19 mouse cellular contexts compared by ENCODE assay signal in genomic region chr4:148768649-148769048, GRCm38 (mm10). TPM values are rescaled to one million over a fixed set of nuclear protein-coding genes. Genes with fewer than 3 reads are reported as not detected.
DNase-seq lines count a peak whose midpoint lies in the region; ATAC-seq and TF ChIP-seq lines count a peak whose summit lies in the region.
"Had no signal": no experiment of that assay in that cellular context is flagged by ENCODE, and none has a peak within 500 bp of the region (broad histone marks: within the 10 kb centered on the region; RNA-seq: fewer than 3 reads in every experiment).

No protein-coding gene starts in this region.

- H3K4me3 ChIP-seq in hindbrain, embryonic 13.5 days, result no peak overlapping the region
- H3K4me3 ChIP-seq in hindbrain, embryonic 11.5 days (ENCODE audit: low read depth, low read length), result no peak overlapping the region
- H3K4me3 ChIP-seq in midbrain, embryonic 14.5 days (replicated peaks; ENCODE audit: low read depth, low read length), result no peak overlapping the region
- no peak overlapping the region for H3K4me3 ChIP-seq in midbrain, embryonic 15.5 days
- no peak overlapping the region for H3K4me3 ChIP-seq in embryonic facial prominence, embryonic 10.5 days
- no peak overlapping the region for H3K4me3 ChIP-seq in neural tube, embryonic 13.5 days
- H3K4me3 ChIP-seq in kidney, adult 2 months (ENCODE audit: insufficient read depth, low read depth, low read length), result no peak overlapping the region
- H3K4me3 ChIP-seq: embryonic facial prominence, embryonic 12.5 days; hindbrain, embryonic 15.5 days; limb, embryonic 12.5 days; liver, embryonic 12.5 days had no signal

- H3K9me3 ChIP-seq in hindbrain, embryonic 13.5 days, result no peaks in the 10 kb centered on the region
- no peaks in the 10 kb centered on the region for H3K9me3 ChIP-seq in hindbrain, embryonic 11.5 days (ENCODE audit: control insufficient read depth, low read length)
- H3K9me3 ChIP-seq in midbrain, embryonic 14.5 days (ENCODE audit: control insufficient read depth, low read length), result no peaks in the 10 kb centered on the region
- no peaks in the 10 kb centered on the region for H3K9me3 ChIP-seq in midbrain, embryonic 15.5 days
- no peaks in the 10 kb centered on the region for H3K9me3 ChIP-seq in embryonic facial prominence, embryonic 10.5 days
- H3K9me3 ChIP-seq in neural tube, embryonic 13.5 days, result no peaks in the 10 kb centered on the region
- H3K9me3 ChIP-seq: embryonic facial prominence, embryonic 12.5 days; hindbrain, embryonic 15.5 days; limb, embryonic 12.5 days; liver, embryonic 12.5 days had no signal

- TF ChIP-seq CTCF in kidney, adult 2 months (conservative IDR thresholded peaks at IDR 0.05; ENCODE audit: insufficient read depth, insufficient read length, low read depth, low read length), result no peak

- peaks cover 53% of the 10 kb centered on the region for H3K27me3 ChIP-seq in hindbrain, embryonic 13.5 days
- peaks cover 26% of the 10 kb centered on the region for H3K27me3 ChIP-seq in hindbrain, embryonic 11.5 days (ENCODE audit: control insufficient read depth, insufficient read depth, low read length)
- H3K27me3 ChIP-seq in midbrain, embryonic 14.5 days (ENCODE audit: control insufficient read depth, insufficient read depth, low read length), result peaks cover 3% of the 10 kb centered on the region
- H3K27me3 ChIP-seq in midbrain, embryonic 15.5 days (replicated peaks), result peaks cover 22% of the 10 kb centered on the region
- H3K27me3 ChIP-seq in embryonic facial prominence, embryonic 10.5 days (replicated peaks; ENCODE audit: low read depth, poor library complexity, severe bottlenecking), result peaks cover 64% of the 10 kb centered on the region
- peaks cover 37% of the 10 kb centered on the region for H3K27me3 ChIP-seq in neural tube, embryonic 13.5 days
- H3K27me3 ChIP-seq in kidney, adult 2 months (replicated peaks; ENCODE audit: control insufficient read depth, insufficient read depth, low read length), result 0 out of 2 replicates have a peak, but pooled peaks cover 1% of the 10 kb centered on the region

- DNase-seq in hindbrain, embryonic 11.5 days (ENCODE audit: low spot score), result no peak
- DNase-seq in midbrain, embryonic 14.5 days, result no peak
- DNase-seq in embryonic facial prominence, embryonic 10.5 days (ENCODE audit: low spot score), result no peak
- DNase-seq in kidney, adult 2 months, result no peak
- DNase-seq in heart, postnatal 4 days, result no peak
- DNase-seq: adrenal gland, adult 2 months; B cell, adult 2 months; cerebellum, adult 9-10 months; lung, adult 2 months; thymus, postnatal 14 days had no signal

- H3K27ac ChIP-seq in hindbrain, embryonic 13.5 days, result peak overlapping the region; percentile 64; the same call in 1 of the 2 replicates
- H3K27ac ChIP-seq in hindbrain, embryonic 11.5 days (ENCODE audit: low read depth, low read length), result no peak overlapping the region
- H3K27ac ChIP-seq in midbrain, embryonic 14.5 days (replicated peaks; ENCODE audit: low read depth, low read length), result peak overlapping the region; percentile 22
- H3K27ac ChIP-seq in midbrain, embryonic 15.5 days, result no peak overlapping the region
- 0 out of 2 replicates have a peak overlapping the region, but pooled peaks have one; percentile 5 for H3K27ac ChIP-seq in embryonic facial prominence, embryonic 10.5 days (replicated peaks)
- H3K27ac ChIP-seq in neural tube, embryonic 13.5 days (replicated peaks), result peak overlapping the region; percentile 83
- no peak overlapping the region for H3K27ac ChIP-seq in kidney, adult 2 months (ENCODE audit: insufficient read depth, low read depth, low read length)
- H3K27ac ChIP-seq: embryonic facial prominence, embryonic 12.5 days; hindbrain, embryonic 15.5 days; kidney, postnatal 0 days; limb, embryonic 12.5 days; liver, embryonic 12.5 days had no signal

- no peaks in the 10 kb centered on the region for H3K36me3 ChIP-seq in hindbrain, embryonic 13.5 days
- no peaks in the 10 kb centered on the region for H3K36me3 ChIP-seq in hindbrain, embryonic 11.5 days (ENCODE audit: control insufficient read depth, insufficient read depth, low read length)
- no peaks in the 10 kb centered on the region for H3K36me3 ChIP-seq in midbrain, embryonic 14.5 days (ENCODE audit: control insufficient read depth, insufficient read depth, low read length)
- no peaks in the 10 kb centered on the region for H3K36me3 ChIP-seq in midbrain, embryonic 15.5 days (replicated peaks)
- H3K36me3 ChIP-seq in embryonic facial prominence, embryonic 10.5 days (replicated peaks), result no peaks in the 10 kb centered on the region
- no peaks in the 10 kb centered on the region for H3K36me3 ChIP-seq in neural tube, embryonic 13.5 days
- H3K36me3 ChIP-seq in kidney, adult 2 months (ENCODE audit: control insufficient read depth, insufficient read depth, low read length), result no peaks in the 10 kb centered on the region
- H3K36me3 ChIP-seq: embryonic facial prominence, embryonic 12.5 days; hindbrain, embryonic 15.5 days; limb, embryonic 12.5 days; liver, embryonic 12.5 days had no signal

- H3K4me1 ChIP-seq in hindbrain, embryonic 13.5 days (replicated peaks), result peaks cover 50% of the 10 kb centered on the region
- H3K4me1 ChIP-seq in hindbrain, embryonic 11.5 days (replicated peaks; ENCODE audit: control insufficient read depth, insufficient read depth, low read length), result peaks cover 23% of the 10 kb centered on the region
- H3K4me1 ChIP-seq in midbrain, embryonic 14.5 days (ENCODE audit: control insufficient read depth, insufficient read depth, low read length), result peaks cover 32% of the 10 kb centered on the region
- peaks cover 33% of the 10 kb centered on the region for H3K4me1 ChIP-seq in midbrain, embryonic 15.5 days
- peaks cover 56% of the 10 kb centered on the region for H3K4me1 ChIP-seq in embryonic facial prominence, embryonic 10.5 days
- H3K4me1 ChIP-seq in neural tube, embryonic 13.5 days (replicated peaks), result peaks cover 62% of the 10 kb centered on the region
- H3K4me1 ChIP-seq in kidney, adult 2 months (ENCODE audit: control insufficient read depth, insufficient read depth, low read length), result no peaks in the 10 kb centered on the region
- H3K4me1 ChIP-seq: liver, embryonic 12.5 days had no signal

- H3K9ac ChIP-seq in hindbrain, embryonic 13.5 days, result no peak overlapping the region
- no peak overlapping the region for H3K9ac ChIP-seq in hindbrain, embryonic 11.5 days (ENCODE audit: low read depth, low read length)
- H3K9ac ChIP-seq in midbrain, embryonic 14.5 days (replicated peaks; ENCODE audit: low read length), result no peak overlapping the region
- no peak overlapping the region for H3K9ac ChIP-seq in midbrain, embryonic 15.5 days
- H3K9ac ChIP-seq in neural tube, embryonic 13.5 days, result no peak overlapping the region
- H3K9ac ChIP-seq: embryonic facial prominence, embryonic 12.5 days; hindbrain, embryonic 15.5 days; limb, embryonic 12.5 days; liver, embryonic 12.5 days had no signal

- H3K4me2 ChIP-seq in hindbrain, embryonic 13.5 days, result no peak overlapping the region
- no peak overlapping the region for H3K4me2 ChIP-seq in hindbrain, embryonic 11.5 days (replicated peaks; ENCODE audit: low read depth, low read length)
- H3K4me2 ChIP-seq in midbrain, embryonic 14.5 days (ENCODE audit: low read length), result no peak overlapping the region
- no peak overlapping the region for H3K4me2 ChIP-seq in midbrain, embryonic 15.5 days
- no peak overlapping the region for H3K4me2 ChIP-seq in neural tube, embryonic 13.5 days
- H3K4me2 ChIP-seq: embryonic facial prominence, embryonic 12.5 days; hindbrain, embryonic 15.5 days; limb, embryonic 12.5 days; liver, embryonic 12.5 days had no signal

- ATAC-seq in hindbrain, embryonic 13.5 days (ENCODE audit: low FRiP score), result 0 out of 2 replicates have a peak, but pooled peaks have one; percentile 9
- ATAC-seq in hindbrain, embryonic 11.5 days (ENCODE audit: low FRiP score), result no peak
- ATAC-seq in midbrain, embryonic 14.5 days (ENCODE audit: low FRiP score, low TSS enrichment), result no peak
- ATAC-seq in midbrain, embryonic 15.5 days (replicated peaks), result no peak
- ATAC-seq in neural tube, embryonic 13.5 days (ENCODE audit: low read depth), result peak; percentile 30
- ATAC-seq: intestine, postnatal 0 days; liver, embryonic 12.5 days had no signal

- 36% methylated on average over 10 of the region's 10 CpGs for WGBS in hindbrain, embryonic 13.5 days
- WGBS in hindbrain, embryonic 11.5 days, result 78% methylated on average over 10 of the region's 10 CpGs
- 40% methylated on average over 10 of the region's 10 CpGs for WGBS in midbrain, embryonic 14.5 days
- 45% methylated on average over 10 of the region's 10 CpGs for WGBS in midbrain, embryonic 15.5 days
- 73% methylated on average over 10 of the region's 10 CpGs for WGBS in embryonic facial prominence, embryonic 10.5 days
- WGBS in neural tube, embryonic 13.5 days, result 28% methylated on average over 10 of the region's 10 CpGs
- 71% methylated on average over 10 of the region's 10 CpGs for WGBS in kidney, adult 2 months

- TF ChIP-seq POLR2A in kidney, adult 2 months (IDR thresholded peaks at IDR 0.05; ENCODE audit: low read depth, low read length), result no peak

RNA-seq across cellular contexts. Expression of gene Casz1, which starts 35.6 kb away (rescaled TPM):
- polyA plus RNA-seq in hindbrain, embryonic 13.5 days (2015; fragmentation: Nextera tagmentation; extraction: Ambion mirVana), result 6.7 and 8.1 TPM in 2 replicates
- 6.4 and 7.8 TPM in 2 replicates for polyA plus RNA-seq in hindbrain, embryonic 11.5 days (2014; fragmentation: Nextera tagmentation; extraction: Ambion mirVana)
- 2.1 and 3.1 TPM in 2 replicates for polyA plus RNA-seq in midbrain, embryonic 14.5 days (2014; fragmentation: Nextera tagmentation; extraction: Ambion mirVana)
- 2.8 and 2.9 TPM in 2 replicates for polyA plus RNA-seq in midbrain, embryonic 15.5 days (2015; fragmentation: Nextera tagmentation; extraction: Ambion mirVana)
- 3.7 and 3.9 TPM in 2 replicates for polyA plus RNA-seq in embryonic facial prominence, embryonic 10.5 days (2016; fragmentation: Nextera tagmentation; extraction: Ambion mirVana)
- polyA plus RNA-seq in neural tube, embryonic 13.5 days (2015; fragmentation: Nextera tagmentation; extraction: Ambion mirVana), result 16.2 and 17.3 TPM in 2 replicates
- 13.5 and 14.7 TPM in 2 replicates for polyA plus RNA-seq in kidney, adult 2 months (2012; rRNA removed)
- total RNA-seq in heart, postnatal 4 days (2021), result 10 to 100 TPM; 79.5 to 82.9 TPM

Comparison
In these comparisons a context has a peak if more than half of its experiments do, and no peak if none do; other contexts are left out.
1. ATAC-seq: peak in hindbrain, embryonic 13.5 days (single experiment) and neural tube, embryonic 13.5 days (single experiment); none in hindbrain, embryonic 11.5 days (single experiment), midbrain, embryonic 14.5 days (single experiment) and midbrain, embryonic 15.5 days (single experiment).
2. H3K27ac ChIP-seq: peak in hindbrain, embryonic 13.5 days (single experiment), midbrain, embryonic 14.5 days (single experiment), embryonic facial prominence, embryonic 10.5 days (single experiment) and neural tube, embryonic 13.5 days (single experiment); none in hindbrain, embryonic 11.5 days (single experiment), midbrain, embryonic 15.5 days (single experiment) and kidney, adult 2 months (single experiment).